ENCODE assay signal across 8 mouse cellular contexts in the genomic region with DNA sequence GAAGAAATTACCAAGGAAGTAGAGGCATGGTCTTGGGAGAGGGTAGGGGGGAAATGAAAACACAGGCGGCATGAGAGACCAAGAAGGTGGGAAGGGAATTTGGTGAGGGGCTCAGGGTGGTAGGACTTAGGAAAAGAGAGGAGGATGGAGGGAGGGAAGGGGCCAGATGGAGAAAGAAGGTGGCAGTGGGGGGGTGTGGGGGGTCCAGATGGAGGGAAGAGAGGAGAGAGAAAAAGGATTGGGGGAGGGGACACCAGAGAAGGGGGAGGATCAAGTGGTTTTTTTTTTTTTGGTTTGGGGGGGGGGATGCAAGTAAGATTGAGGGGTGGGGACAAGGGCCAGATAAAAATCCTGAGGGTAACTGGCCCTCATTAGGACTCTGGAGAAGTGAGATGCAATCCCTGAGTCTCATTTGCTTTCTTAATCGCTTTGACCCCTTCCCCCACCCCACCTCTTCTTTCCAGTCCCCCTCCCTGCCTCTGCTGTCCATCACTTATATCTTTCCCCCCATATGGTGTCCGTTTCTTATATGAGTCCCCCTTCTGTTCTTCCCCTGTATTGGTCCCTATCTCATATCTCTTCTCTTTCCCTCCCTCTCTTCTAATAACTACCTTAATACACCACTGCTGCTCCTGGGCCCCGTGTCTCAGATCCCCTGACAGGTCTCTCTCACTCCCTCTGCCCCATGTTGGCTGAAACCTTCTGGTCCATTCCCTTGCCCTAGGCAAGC. TPM values are rescaled to one million over a fixed set of nuclear protein-coding genes. Genes with fewer than 3 reads are reported as not detected.
DNase-seq lines count a peak whose midpoint lies in the region; ATAC-seq and TF ChIP-seq lines count a peak whose summit lies in the region.

No protein-coding gene starts in this region.

- H3K36me3 ChIP-seq in kidney, embryonic 16.5 days (ENCODE audit: insufficient read depth, low read length): 0 out of 2 replicates have a peak, but pooled peaks cover 5% of the 10 kb centered on the region
- no peaks in the 10 kb centered on the region for H3K36me3 ChIP-seq in hindbrain, embryonic 16.5 days (ENCODE audit: control insufficient read depth, insufficient read depth, low read length)
- no peaks in the 10 kb centered on the region for H3K36me3 ChIP-seq in myocyte (ENCODE audit: control insufficient read depth, insufficient read depth)

- peaks cover 53% of the 10 kb centered on the region for H3K4me1 ChIP-seq in kidney, embryonic 16.5 days (ENCODE audit: insufficient read depth, low read length)
- peaks cover 49% of the 10 kb centered on the region for H3K4me1 ChIP-seq in hindbrain, embryonic 16.5 days (ENCODE audit: control insufficient read depth, insufficient read depth, low read depth, low read length)

- WGBS in kidney, embryonic 16.5 days: 8% methylated on average over 4 of the region's 4 CpGs
- WGBS in hindbrain, embryonic 16.5 days: 14% methylated on average over 4 of the region's 4 CpGs

- H3K27me3 ChIP-seq in kidney, embryonic 16.5 days (ENCODE audit: insufficient read depth, low read length): no peaks in the 10 kb centered on the region
- no peaks in the 10 kb centered on the region for H3K27me3 ChIP-seq in hindbrain, embryonic 16.5 days (replicated peaks; ENCODE audit: control insufficient read depth, insufficient read depth, low read length)
- H3K27me3 ChIP-seq in myocyte (ENCODE audit: control insufficient read depth, insufficient read depth, insufficient read length): no peaks in the 10 kb centered on the region

- H3K9me3 ChIP-seq in kidney, embryonic 16.5 days (ENCODE audit: low read length): no peaks in the 10 kb centered on the region
- no peaks in the 10 kb centered on the region for H3K9me3 ChIP-seq in hindbrain, embryonic 16.5 days (ENCODE audit: control insufficient read depth, low read length)

- no peak for TF ChIP-seq POLR2A in myocyte (IDR thresholded peaks at IDR 0.05; ENCODE audit: insufficient read length, low read depth)

- peak overlapping the region; percentile 87 for H3K4me2 ChIP-seq in kidney, embryonic 16.5 days (replicated peaks; ENCODE audit: low read depth, low read length)
- peak overlapping the region; percentile 77 for H3K4me2 ChIP-seq in hindbrain, embryonic 16.5 days (ENCODE audit: low read length)
- peak overlapping the region; percentile 84 for H3K4me2 ChIP-seq in myocyte (ENCODE audit: low read depth)

- DNase-seq in kidney, adult 11 months: no peak
- DNase-seq in embryo, embryonic 11 days: peak; percentile 32
- DNase-seq in gastrocnemius, postnatal 14 days: no peak

- no peak for ATAC-seq in kidney, embryonic 16.5 days (ENCODE audit: low FRiP score, low TSS enrichment)
- ATAC-seq in hindbrain, embryonic 16.5 days: no peak
- no peak for ATAC-seq in activated CD4-positive, CD25-positive, alpha-beta regulatory T cell, adult 4 months
- ATAC-seq in CD4-positive, CD25-positive, alpha-beta regulatory T cell, adult 4 months: no peak

- H3K4me3 ChIP-seq in kidney, embryonic 16.5 days (ENCODE audit: low read length): peak overlapping the region; percentile 49
- H3K4me3 ChIP-seq in hindbrain, embryonic 16.5 days (ENCODE audit: low read length): peak overlapping the region; percentile 55
- peak overlapping the region; percentile 71 for H3K4me3 ChIP-seq in myocyte

- H3K27ac ChIP-seq in kidney, embryonic 16.5 days (ENCODE audit: low read length): peak overlapping the region; percentile 43; the same call in 1 of the 2 replicates
- H3K27ac ChIP-seq in hindbrain, embryonic 16.5 days (ENCODE audit: low read depth, low read length): peak overlapping the region; percentile 97

- peak overlapping the region; percentile 77 for H3K9ac ChIP-seq in kidney, embryonic 16.5 days (replicated peaks; ENCODE audit: low read length)
- H3K9ac ChIP-seq in hindbrain, embryonic 16.5 days (ENCODE audit: low read depth, low read length): peak overlapping the region; percentile 80

- intact Hi-C loops in gastrocnemius, postnatal 14 days (cut with DNase I; ENCODE audit: low total_unique reads): no loop called here

- H3ac ChIP-seq in myocyte (ENCODE audit: control insufficient read depth, insufficient read length): no peak overlapping the region

- H3K79me2 ChIP-seq in myocyte (ENCODE audit: control insufficient read depth, insufficient read depth): peaks cover 12% of the 10 kb centered on the region

TF ChIP-seq in myocyte, 11 proteins besides CTCF, POLR2A, EP300 and RAD21:
- no peak for TF ChIP-seq TCF12 (IDR thresholded peaks at IDR 0.05; ENCODE audit: insufficient read depth, poor library complexity, severe bottlenecking)
- TF ChIP-seq CEBPB (IDR thresholded peaks at IDR 0.05; ENCODE audit: insufficient read depth, poor library complexity, severe bottlenecking): no peak
- TF ChIP-seq MYOD1 (IDR thresholded peaks at IDR 0.05; ENCODE audit: control insufficient read depth in 1 of 3, insufficient read length in 2 of 3, low read depth in 2 of 3): no peak
- TF ChIP-seq SRF (IDR thresholded peaks at IDR 0.05; ENCODE audit: control insufficient read depth, insufficient read length, low read depth): no peak
- TF ChIP-seq MAX (IDR thresholded peaks at IDR 0.05; ENCODE audit: low read depth): no peak

RNA-seq across cellular contexts. Expression of a gene that starts 1.0 kb away (rescaled TPM):
- polyA plus RNA-seq in kidney, embryonic 16.5 days (2015; fragmentation: Nextera tagmentation; extraction: Ambion mirVana): 1.1 and 2.2 TPM in 2 replicates
- polyA plus RNA-seq in hindbrain, embryonic 16.5 days (2015; fragmentation: Nextera tagmentation; extraction: Ambion mirVana): 2.5 and 4.9 TPM in 2 replicates
- 5.2 TPM for polyA plus RNA-seq in myocyte (2012; fragmentation: generic; extraction: Trizol)
- 1 to 10 TPM; 5.8 to 6.1 TPM for total RNA-seq in gastrocnemius, postnatal 14 days (2021)
- polyA plus RNA-seq in activated CD4-positive, CD25-positive, alpha-beta regulatory T cell, adult 4 months (2017; shearing (Covaris generic)): not detected
- polyA plus RNA-seq in CD4-positive, CD25-positive, alpha-beta regulatory T cell, adult 4 months (2017; shearing (Covaris generic)): not detected

RNA-seq across cellular contexts. Expression of a gene that starts 2.6 kb away (rescaled TPM):
- 187 and 203 TPM in 2 replicates for polyA plus RNA-seq in kidney, embryonic 16.5 days (2015; fragmentation: Nextera tagmentation; extraction: Ambion mirVana)
- polyA plus RNA-seq in hindbrain, embryonic 16.5 days (2015; fragmentation: Nextera tagmentation; extraction: Ambion mirVana): 140 and 150 TPM in 2 replicates
- polyA plus RNA-seq in myocyte (2012; fragmentation: generic; extraction: Trizol): 169 TPM
- total RNA-seq in gastrocnemius, postnatal 14 days (2021): 100 to 1,000 TPM in 1 of 2 experiments, 10 to 100 TPM in 1; 87.0 to 102 TPM
- polyA plus RNA-seq in activated CD4-positive, CD25-positive, alpha-beta regulatory T cell, adult 4 months (2017; shearing (Covaris generic)): 100 to 1,000 TPM; 147 to 198 TPM
- 100 to 1,000 TPM; 153 to 166 TPM for polyA plus RNA-seq in CD4-positive, CD25-positive, alpha-beta regulatory T cell, adult 4 months (2017; shearing (Covaris generic))

RNA-seq across cellular contexts. Expression of a gene that starts 9.2 kb away (rescaled TPM):
- polyA plus RNA-seq in kidney, embryonic 16.5 days (2015; fragmentation: Nextera tagmentation; extraction: Ambion mirVana): 9.3 and 9.4 TPM in 2 replicates
- polyA plus RNA-seq in hindbrain, embryonic 16.5 days (2015; fragmentation: Nextera tagmentation; extraction: Ambion mirVana): 30.3 and 31.7 TPM in 2 replicates
- 9.6 TPM for polyA plus RNA-seq in myocyte (2012; fragmentation: generic; extraction: Trizol)
- 1 to 10 TPM; 4.1 TPM for total RNA-seq in gastrocnemius, postnatal 14 days (2021)
- 10 to 100 TPM; 10.4 to 13.5 TPM for polyA plus RNA-seq in activated CD4-positive, CD25-positive, alpha-beta regulatory T cell, adult 4 months (2017; shearing (Covaris generic))
- 10 to 100 TPM; 11.1 to 12.1 TPM for polyA plus RNA-seq in CD4-positive, CD25-positive, alpha-beta regulatory T cell, adult 4 months (2017; shearing (Covaris generic))

RNA-seq across cellular contexts. Expression of a gene that starts 25.1 kb away (rescaled TPM):
- 8.2 and 10.8 TPM in 2 replicates for polyA plus RNA-seq in kidney, embryonic 16.5 days (2015; fragmentation: Nextera tagmentation; extraction: Ambion mirVana)
- 2.6 and 3.6 TPM in 2 replicates for polyA plus RNA-seq in hindbrain, embryonic 16.5 days (2015; fragmentation: Nextera tagmentation; extraction: Ambion mirVana)
- polyA plus RNA-seq in myocyte (2012; fragmentation: generic; extraction: Trizol): 15.4 TPM
- 1 to 10 TPM in 1 of 2 experiments, under 1 TPM in 1; 1.00 to 1.0 TPM for total RNA-seq in gastrocnemius, postnatal 14 days (2021)
- polyA plus RNA-seq in activated CD4-positive, CD25-positive, alpha-beta regulatory T cell, adult 4 months (2017; shearing (Covaris generic)): 1 to 10 TPM; 2.0 to 4.5 TPM
- polyA plus RNA-seq in CD4-positive, CD25-positive, alpha-beta regulatory T cell, adult 4 months (2017; shearing (Covaris generic)): 1 to 10 TPM; 1.4 to 3.3 TPM

RNA-seq across cellular contexts. Expression of a gene that starts 31.0 kb away (rescaled TPM):
- 19.9 and 20.1 TPM in 2 replicates for polyA plus RNA-seq in kidney, embryonic 16.5 days (2015; fragmentation: Nextera tagmentation; extraction: Ambion mirVana)
- 13.0 and 15.6 TPM in 2 replicates for polyA plus RNA-seq in hindbrain, embryonic 16.5 days (2015; fragmentation: Nextera tagmentation; extraction: Ambion mirVana)
- polyA plus RNA-seq in myocyte (2012; fragmentation: generic; extraction: Trizol): 8.8 TPM
- 1 to 10 TPM; 1.6 to 2.6 TPM for total RNA-seq in gastrocnemius, postnatal 14 days (2021)
- 1 to 10 TPM; 8.6 to 9.8 TPM for polyA plus RNA-seq in activated CD4-positive, CD25-positive, alpha-beta regulatory T cell, adult 4 months (2017; shearing (Covaris generic))
- 10 to 100 TPM; 11.5 to 15.6 TPM for polyA plus RNA-seq in CD4-positive, CD25-positive, alpha-beta regulatory T cell, adult 4 months (2017; shearing (Covaris generic))
